In genomic region chr3:70003955-70004354, GRCm38 (mm10) we compare ENCODE assay signal across 9 mouse cellular contexts. TPM values are rescaled to one million over a fixed set of nuclear protein-coding genes. Genes with fewer than 3 reads are reported as not detected.
DNase-seq lines count a peak whose midpoint lies in the region; ATAC-seq and TF ChIP-seq lines count a peak whose summit lies in the region.
"Had no signal": no experiment of that assay in that cellular context is flagged by ENCODE, and none has a peak within 500 bp of the region (broad histone marks: within the 10 kb centered on the region; RNA-seq: fewer than 3 reads in every experiment).

No protein-coding gene starts in this region.

- no peak overlapping the region for H3K27ac ChIP-seq in kidney, embryonic 15.5 days
- H3K27ac ChIP-seq in ES-E14 (ENCODE audit: insufficient read depth, low read depth, low read length, poor library complexity, severe bottlenecking), result no peak overlapping the region
- H3K27ac ChIP-seq in forebrain, embryonic 12.5 days, result no peak overlapping the region
- no peak overlapping the region for H3K27ac ChIP-seq in heart, embryonic 10.5 days

- H3K9ac ChIP-seq in kidney, embryonic 15.5 days, result no peak overlapping the region
- no peak overlapping the region for H3K9ac ChIP-seq in ES-E14 (ENCODE audit: insufficient read depth, low read depth, low read length, poor library complexity, severe bottlenecking)
- H3K9ac ChIP-seq in forebrain, embryonic 12.5 days, result no peak overlapping the region

- DNase-seq in kidney, adult 18-20 months, result no peak
- DNase-seq in ES-E14 (ENCODE audit: low read depth, low spot score), result peak; percentile 31
- peak; percentile 42 for DNase-seq in mesoderm, embryonic 11.5 days (ENCODE audit: low read depth, low spot score)
- no peak for DNase-seq in urinary bladder, postnatal 4 days (ENCODE audit: low spot score in 2 of 2)
- no peak for DNase-seq in thymus, postnatal 10 days (ENCODE audit: low spot score in 2 of 2)
- no peak for DNase-seq in heart, embryonic 10.5 days (ENCODE audit: low spot score)

- no peak overlapping the region for H3K4me2 ChIP-seq in kidney, embryonic 15.5 days
- H3K4me2 ChIP-seq in forebrain, embryonic 12.5 days, result no peak overlapping the region

- H3K4me1 ChIP-seq in kidney, embryonic 15.5 days, result no peaks in the 10 kb centered on the region
- no peaks in the 10 kb centered on the region for H3K4me1 ChIP-seq in ES-E14 (ENCODE audit: control insufficient read depth in 2 of 2, insufficient read depth in 2 of 2, low read length in 2 of 2, poor library complexity in 1 of 2)
- peaks cover 2% of the 10 kb centered on the region for H3K4me1 ChIP-seq in forebrain, embryonic 12.5 days
- no peaks in the 10 kb centered on the region for H3K4me1 ChIP-seq in heart, embryonic 10.5 days

- in situ Hi-C loops in ES-E14 (cut with MboI; ENCODE audit: low sequenced_read_pairs in 2 of 2, unreplicated experiment in 2 of 2), result no loop called here

- H3K27me3 ChIP-seq in kidney, embryonic 15.5 days, result no peaks in the 10 kb centered on the region
- no peaks in the 10 kb centered on the region for H3K27me3 ChIP-seq in forebrain, embryonic 12.5 days
- H3K27me3 ChIP-seq in heart, embryonic 10.5 days (ENCODE audit: insufficient read depth, poor library complexity, severe bottlenecking), result no peaks in the 10 kb centered on the region

- no peak overlapping the region for H3K4me3 ChIP-seq in kidney, embryonic 15.5 days (replicated peaks)
- no peak overlapping the region for H3K4me3 ChIP-seq in ES-E14 (ENCODE audit: insufficient read depth in 1 of 2, low read depth in 1 of 2, low read length in 2 of 2, poor library complexity in 1 of 2, severe bottlenecking in 1 of 2)
- H3K4me3 ChIP-seq in forebrain, embryonic 12.5 days (replicated peaks), result no peak overlapping the region
- H3K4me3 ChIP-seq in heart, embryonic 10.5 days, result no peak overlapping the region

- peak; percentile 71 for ATAC-seq in kidney, embryonic 15.5 days (replicated peaks; ENCODE audit: low FRiP score)
- ATAC-seq in forebrain, embryonic 12.5 days (ENCODE audit: low FRiP score), result peak; percentile 59; the same call in 1 of the 2 replicates

- H3K36me3 ChIP-seq in kidney, embryonic 15.5 days, result no peaks in the 10 kb centered on the region
- H3K36me3 ChIP-seq in ES-E14 (ENCODE audit: control insufficient read depth, insufficient read depth, low read length, poor library complexity, severe bottlenecking), result no peaks in the 10 kb centered on the region
- H3K36me3 ChIP-seq in forebrain, embryonic 12.5 days (replicated peaks), result no peaks in the 10 kb centered on the region
- no peaks in the 10 kb centered on the region for H3K36me3 ChIP-seq in heart, embryonic 10.5 days

- 30% methylated on average over 7 of the region's 7 CpGs for WGBS in kidney, embryonic 15.5 days
- 30% methylated on average over 7 of the region's 7 CpGs for WGBS in forebrain, embryonic 12.5 days
- WGBS in heart, embryonic 10.5 days, result 29% methylated on average over 7 of the region's 7 CpGs

- H3K9me3 ChIP-seq in kidney, embryonic 15.5 days (replicated peaks), result no peaks in the 10 kb centered on the region
- no peaks in the 10 kb centered on the region for H3K9me3 ChIP-seq in ES-E14 (ENCODE audit: control insufficient read depth, insufficient read depth, low read depth, low read length)
- H3K9me3 ChIP-seq in forebrain, embryonic 12.5 days, result no peaks in the 10 kb centered on the region
- no peaks in the 10 kb centered on the region for H3K9me3 ChIP-seq in heart, embryonic 10.5 days

TF ChIP-seq in ES-E14, 5 proteins besides CTCF, POLR2A, EP300 and RAD21:
- TF ChIP-seq HCFC1 (IDR thresholded peaks at IDR 0.05; ENCODE audit: borderline replicate concordance, insufficient read depth, low read length), result no peak
- TF ChIP-seq MAFK (IDR thresholded peaks at IDR 0.05; ENCODE audit: insufficient read depth, low read depth, low read length), result no peak
- TF ChIP-seq CHD2 (IDR thresholded peaks at IDR 0.05; ENCODE audit: low read depth, low read length), result no peak
- TF ChIP-seq ZC3H11A (IDR thresholded peaks at IDR 0.05; ENCODE audit: borderline replicate concordance, low read depth, low read length), result no peak
- no peak for TF ChIP-seq ZNF384 (IDR thresholded peaks at IDR 0.05; ENCODE audit: low read depth, low read length)

RNA-seq across cellular contexts. Expression of gene Otol1, which starts 3.5 kb away (rescaled TPM):
- polyA plus RNA-seq in kidney, embryonic 15.5 days (2015; fragmentation: Nextera tagmentation; extraction: Ambion mirVana), result 0.08 TPM in 1 of 2 replicates, not detected in the other
- total RNA-seq in ES-E14 (2012; rRNA removed), result 0.09 TPM in 1 of 2 replicates, not detected in the other
- not detected in 2 replicates for polyA plus RNA-seq in forebrain, embryonic 12.5 days (2016; fragmentation: Nextera tagmentation; extraction: Ambion mirVana)
- not detected in 2 replicates for polyA plus RNA-seq in heart, embryonic 10.5 days (2016; fragmentation: Nextera tagmentation; extraction: Ambion mirVana)
- total RNA-seq: heart, postnatal 10 days had no signal

Comparison
In these comparisons a context has a peak if more than half of its experiments do, and no peak if none do; other contexts are left out.
1. DNase-seq: peak in ES-E14 (single experiment) and mesoderm, embryonic 11.5 days (single experiment); none in kidney, adult 18-20 months (single experiment), urinary bladder, postnatal 4 days (0 of 2), thymus, postnatal 10 days (0 of 2) and heart, embryonic 10.5 days (single experiment).